Mouse (Mus musculus): Measurements from ENCODE around the gene Hoxd10. TPM values are rescaled to one million over a fixed set of nuclear protein-coding genes. Genes with fewer than 3 reads are reported as not detected.

Hoxd10 gene
- total and polyA plus RNA-seq, 3 experiments: not detected

GRCm38 (mm10) chr2:74705467-74706089 is 13.9 kb downstream of the Hoxd10 start:
- peaks cover 0 to 4% of the 10 kb centered on the region in 2 experiments; a peak in 2 of 4 replicates for H3K4me1 ChIP-seq (ENCODE audit: control insufficient read depth in 1 of 2, insufficient read depth in 2 of 2)
- peaks cover 6% of the 10 kb centered on the region for H3K27me3 ChIP-seq (replicated peaks)
- H3K4me3 ChIP-seq (replicated peaks in 1 of 3; ENCODE audit: low read depth in 2 of 3, low read length in 2 of 3, poor library complexity in 1 of 3): peak overlapping the region in 1 of 3 experiments; percentile 50
- H3K79me2 ChIP-seq (replicated peaks; ENCODE audit: control insufficient read depth, extremely low read depth, insufficient read depth, poor library complexity, severe bottlenecking): no peaks in the 10 kb centered on the region
- H3K9me3 ChIP-seq (replicated peaks; ENCODE audit: low read length): no peaks in the 10 kb centered on the region
- H3K27ac ChIP-seq (ENCODE audit: insufficient read depth, low read depth): no peak overlapping the region
- no peak overlapping the region for H3K4me2 ChIP-seq (ENCODE audit: insufficient read depth, low read depth, poor library complexity, severe bottlenecking)
- in situ Hi-C loops (cut with MboI; ENCODE audit: low pct_ligation_motif_present, low pct_unique_long_range_greater_than_20kb, low sequenced_read_pairs) (loop anchor here (25.0 kb wide), 1 partner anchor 882 kb away; no protein-coding TSS in a partner anchor), dilution Hi-C loops (cut with MboI; ENCODE audit: extremely low pct_ligation_motif_present, extremely low pct_unique_long_range_greater_than_20kb, low sequenced_read_pairs) (no loop called here)
- TF ChIP-seq TBP (conservative IDR thresholded peaks at IDR 0.05; ENCODE audit: low read depth, low read length): no peak
- TF ChIP-seq POLR2AphosphoS2 (IDR thresholded peaks at IDR 0.05; ENCODE audit: low read depth, low read length): no peak
- no peak for TF ChIP-seq SIN3A (IDR thresholded peaks at IDR 0.05; ENCODE audit: low read length)
- TF ChIP-seq E2F4 (IDR thresholded peaks at IDR 0.05; ENCODE audit: insufficient replicate concordance, low read depth, low read length): no peak
- no peak for TF ChIP-seq CHD2 (IDR thresholded peaks at IDR 0.05; ENCODE audit: low read length)
- no peak for TF ChIP-seq RCOR1 (conservative IDR thresholded peaks at IDR 0.05; ENCODE audit: low read depth, low read length)
- TF ChIP-seq MAFK (IDR thresholded peaks at IDR 0.05; ENCODE audit: insufficient replicate concordance, low read length): no peak
- TF ChIP-seq RAD21 (IDR thresholded peaks at IDR 0.05; ENCODE audit: low read depth, low read length): no peak
- no peak for TF ChIP-seq NELFE (IDR thresholded peaks at IDR 0.05; ENCODE audit: low read depth, low read length)
- TF ChIP-seq USF2 (conservative IDR thresholded peaks at IDR 0.05; ENCODE audit: low read depth, low read length): no peak
- TF ChIP-seq EP300 (IDR thresholded peaks at IDR 0.05; ENCODE audit: low read length): no peak
- no peak for TF ChIP-seq IRF4 (IDR thresholded peaks at IDR 0.05; ENCODE audit: low read depth, low read length)
- TF ChIP-seq MYC (IDR thresholded peaks at IDR 0.05; ENCODE audit: low read depth, low read length): no peak
- H3K36me3 ChIP-seq (replicated peaks in 1 of 2; ENCODE audit: control insufficient read depth in 1 of 2, insufficient read depth in 1 of 2, low read length in 1 of 2): no peaks in the 10 kb centered on the region
- H3K9ac ChIP-seq (ENCODE audit: insufficient read depth, low read depth): no peak overlapping the region
- peak; percentile 7 for DNase-seq (ENCODE audit: extremely low read depth)

- H3K4me1 ChIP-seq (ENCODE audit: control insufficient read depth in 1 of 2, insufficient read depth in 2 of 2): peaks cover 0 to 4% of the 10 kb centered on the region in 2 experiments; a peak in 2 of 4 replicates
- no peaks in the 10 kb centered on the region for H3K9me3 ChIP-seq (replicated peaks; ENCODE audit: low read length)
- H3K27ac ChIP-seq (ENCODE audit: insufficient read depth, low read depth): no peak overlapping the region
- TF ChIP-seq ZMIZ1 (IDR thresholded peaks at IDR 0.05; ENCODE audit: low read depth, low read length) (no peak), USF2 (conservative IDR thresholded peaks at IDR 0.05; ENCODE audit: low read depth, low read length) (no peak), JUND (conservative IDR thresholded peaks at IDR 0.05; ENCODE audit: low read depth, low read length) (no peak), SMC3 (IDR thresholded peaks at IDR 0.05; ENCODE audit: low read depth, low read length) (no peak), MAFK (IDR thresholded peaks at IDR 0.05; ENCODE audit: insufficient replicate concordance, low read length) (no peak), CHD2 (IDR thresholded peaks at IDR 0.05; ENCODE audit: low read length) (no peak)
- H3K9ac ChIP-seq (ENCODE audit: insufficient read depth, low read depth): no peak overlapping the region
- H3K4me2 ChIP-seq (ENCODE audit: insufficient read depth, low read depth, poor library complexity, severe bottlenecking): no peak overlapping the region
- no peaks in the 10 kb centered on the region for H3K36me3 ChIP-seq (replicated peaks in 1 of 2; ENCODE audit: control insufficient read depth in 1 of 2, insufficient read depth in 1 of 2, low read length in 1 of 2)
- peaks cover 6% of the 10 kb centered on the region for H3K27me3 ChIP-seq (replicated peaks)
- dilution Hi-C loops (cut with MboI; ENCODE audit: extremely low pct_ligation_motif_present, extremely low pct_unique_long_range_greater_than_20kb, low sequenced_read_pairs): no loop called here
- no peak for DNase-seq (ENCODE audit: extremely low read depth)
- no peak overlapping the region for H3K4me3 ChIP-seq (replicated peaks in 1 of 3; ENCODE audit: low read depth in 2 of 3, low read length in 2 of 3, poor library complexity in 1 of 3)
- in situ Hi-C loops (cut with MboI; ENCODE audit: low pct_ligation_motif_present, low pct_unique_long_range_greater_than_20kb, low sequenced_read_pairs): loop anchor here (25.0 kb wide), 1 partner anchor 881 kb away; no protein-coding TSS in a partner anchor
- H3K79me2 ChIP-seq (replicated peaks; ENCODE audit: control insufficient read depth, extremely low read depth, insufficient read depth, poor library complexity, severe bottlenecking): no peaks in the 10 kb centered on the region
Measured at GRCm38 (mm10) chr2:74706393-74706960, 14.8 kb downstream of the Hoxd10 start.
